Mouse (Mus musculus): ENCODE results near the gene Kbtbd7.

DNA sequence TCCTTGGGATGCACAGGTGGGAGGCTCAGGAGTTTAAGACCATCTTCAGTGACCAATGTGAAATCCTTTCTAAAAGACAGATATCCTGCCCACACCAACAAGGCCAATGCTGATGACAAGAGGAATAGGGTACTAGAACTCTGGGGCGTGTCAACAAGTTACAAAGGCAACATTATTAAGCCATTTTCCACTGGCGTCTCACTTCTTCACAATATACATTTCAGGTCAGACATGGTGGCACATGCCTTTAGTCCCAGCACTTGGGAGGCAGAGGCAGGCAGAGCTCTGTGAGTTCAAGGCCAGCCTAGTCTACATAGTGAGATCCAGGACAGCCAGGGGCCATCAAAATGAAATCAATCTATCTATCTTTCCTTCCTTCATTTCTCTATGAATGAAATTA lies 47.1 kb downstream of the Kbtbd7 start:
- TF ChIP-seq CTCF (IDR thresholded peaks at IDR 0.05; ENCODE audit: insufficient read depth, low read depth, low read length) (no peak), POLR2A (IDR thresholded peaks at IDR 0.05; ENCODE audit: insufficient read depth, low read depth, low read length) (no peak)

All from olfactory bulb, adult 2 months (tissue).